Mouse (Mus musculus): Measurements from ENCODE around the gene Kpna4.

DNA sequence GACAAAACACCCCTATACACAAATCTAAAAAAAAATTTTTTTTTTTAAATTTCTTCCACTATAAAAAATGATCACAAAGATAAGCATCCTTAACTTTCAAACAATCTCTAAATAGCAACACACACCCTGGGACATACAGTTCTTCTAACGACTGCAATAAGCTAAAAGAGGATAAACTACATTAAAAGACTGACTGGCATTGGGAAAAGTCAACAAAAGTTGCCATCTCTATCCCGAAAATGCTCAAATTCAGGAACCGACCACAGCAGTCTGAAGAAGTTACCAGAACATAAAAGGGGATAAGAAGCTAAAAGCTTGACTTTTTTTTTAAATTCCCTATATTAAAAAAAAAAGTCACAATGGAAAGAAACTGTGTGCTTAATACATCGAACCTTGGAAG is 1.5 kb downstream of the Kpna4 start:
- TF ChIP-seq POLR2A (IDR thresholded peaks at IDR 0.05; ENCODE audit: low read depth, low read length) = no peak
- TF ChIP-seq CTCF (IDR thresholded peaks at IDR 0.05; ENCODE audit: borderline replicate concordance, insufficient read depth, low read length) = no peak

All from embryonic fibroblast, embryonic 13.5 days (primary cell).